Mouse (Mus musculus): ENCODE data around the gene Phlda2. TPM values are rescaled to one million over a fixed set of nuclear protein-coding genes. Genes with fewer than 3 reads are reported as not detected.

Phlda2 gene
- total RNA-seq, 2 experiments from 2014 or later, result 0.82 TPM; not detected in 1

DNA sequence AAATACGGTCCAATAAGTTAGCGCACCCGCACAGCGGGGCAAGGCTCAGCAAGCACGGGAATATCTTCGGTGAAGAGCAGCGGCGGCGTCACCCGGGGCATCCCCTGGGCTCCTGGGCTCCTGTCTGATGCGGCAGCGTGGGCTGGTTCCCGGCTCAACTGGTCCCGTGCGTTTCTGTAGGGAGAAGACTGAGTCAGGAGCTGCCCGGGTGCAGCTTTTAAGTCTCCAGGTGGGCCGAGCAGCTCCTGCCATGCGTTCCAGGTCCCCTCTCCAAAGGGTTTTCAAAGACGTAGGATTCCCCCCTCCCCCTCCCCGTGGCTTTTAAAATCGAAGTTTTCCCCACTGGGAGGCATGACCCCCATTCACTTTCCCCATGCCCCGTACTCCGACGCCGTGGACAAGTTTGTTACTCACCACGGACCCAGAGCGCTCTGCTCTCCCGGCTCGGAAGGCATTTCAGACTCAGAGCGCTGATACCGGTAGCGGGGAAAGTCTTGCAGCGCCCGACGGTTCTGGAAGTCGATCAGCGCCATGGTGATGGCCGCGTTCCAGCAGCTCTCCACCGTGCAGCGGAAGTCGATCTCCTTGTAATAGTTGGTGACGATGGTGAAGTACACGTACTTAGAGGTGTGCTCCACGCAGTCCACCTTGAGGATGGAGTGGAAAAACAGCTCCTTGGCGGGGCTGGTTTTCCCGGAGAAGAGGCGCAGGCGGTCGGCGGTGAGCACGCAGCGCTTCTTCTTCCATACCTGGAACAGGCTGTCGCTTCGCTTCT lies 1.1 kb downstream of the Phlda2 start:
- DNase-seq, result peak; percentile 68

DNA sequence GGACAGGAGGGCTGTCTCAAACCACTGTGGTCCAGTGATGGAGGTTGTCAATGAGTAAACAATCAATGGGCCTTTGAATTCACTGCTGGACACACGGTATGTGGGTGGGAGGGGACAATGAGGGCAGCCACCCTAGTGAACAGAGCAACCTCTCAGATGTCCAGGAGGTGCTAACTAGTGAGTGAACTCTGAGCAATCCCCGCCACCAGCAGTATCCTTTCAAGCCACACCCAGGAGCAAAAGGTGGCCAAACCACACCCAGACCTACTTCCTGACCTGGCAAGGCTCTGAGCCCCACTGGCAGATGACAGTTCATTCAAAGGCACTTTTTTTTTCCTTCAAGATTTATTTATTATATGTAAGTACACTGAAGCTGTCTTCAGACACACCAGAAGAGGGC lies 2.0 kb downstream of the Phlda2 start:
- DNase-seq, result no peak

DNA sequence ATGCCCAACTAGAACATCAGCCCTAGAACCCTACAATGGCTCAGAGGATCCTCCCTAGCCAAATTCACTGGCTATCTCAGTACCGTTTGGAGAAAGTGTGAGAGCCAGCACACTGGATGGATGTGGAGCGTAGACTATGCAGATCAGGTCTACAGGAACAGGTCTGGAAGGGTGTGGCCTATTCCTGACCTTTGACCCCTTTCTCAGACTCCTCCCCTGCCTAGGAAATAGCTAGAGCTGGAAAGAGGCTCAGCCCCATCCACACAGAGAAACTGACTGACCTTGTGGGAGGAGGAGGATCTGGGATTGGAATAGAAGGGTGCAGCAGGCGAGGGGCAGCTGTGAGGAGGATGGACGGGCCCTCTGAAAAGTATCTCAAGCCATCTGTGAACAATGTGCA lies 4.4 kb downstream of the Phlda2 start:
- no peak for DNase-seq

DNA sequence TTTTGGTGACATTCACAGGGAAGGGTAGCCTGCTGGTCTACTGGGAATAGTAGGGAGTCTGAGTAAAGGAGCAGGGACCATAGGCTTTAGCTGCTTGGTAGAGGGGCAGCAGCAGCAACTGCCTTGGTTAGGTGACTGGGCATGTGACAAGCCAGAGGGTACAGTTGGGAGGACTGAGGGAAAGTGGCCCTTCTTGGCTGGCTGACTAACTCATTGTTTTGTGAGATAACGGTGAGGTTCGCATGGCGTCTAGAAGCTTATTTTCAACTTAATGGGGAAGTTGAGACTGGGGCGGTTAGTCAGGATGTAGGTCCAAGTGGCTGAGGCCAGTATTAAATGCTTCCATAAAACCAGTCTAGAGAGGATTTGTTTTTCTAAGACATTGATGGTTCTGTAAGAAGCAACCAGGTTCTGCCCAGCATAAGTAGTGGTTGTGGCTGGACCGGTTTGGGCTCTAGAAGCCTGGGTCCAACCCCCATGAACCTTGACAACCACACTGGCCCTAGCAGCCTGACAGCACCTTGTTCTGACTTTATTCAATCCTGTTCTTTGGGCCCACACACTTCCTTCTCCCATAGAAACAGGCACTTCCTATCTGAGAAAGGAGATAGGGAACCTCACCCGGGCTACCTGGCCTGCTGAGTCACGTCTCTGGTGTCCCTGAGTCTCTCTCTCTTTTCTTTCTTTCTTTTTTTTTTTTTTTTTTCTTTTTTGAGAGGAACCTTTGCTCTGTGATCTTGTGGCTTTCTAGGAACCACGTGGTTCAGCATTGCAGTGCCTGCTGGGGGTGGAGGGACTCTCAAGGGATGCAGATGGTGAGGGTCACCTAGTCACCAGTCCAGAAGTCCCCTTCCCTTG lies 7.6 kb downstream of the Phlda2 start:
- DNase-seq, result no peak

DNA sequence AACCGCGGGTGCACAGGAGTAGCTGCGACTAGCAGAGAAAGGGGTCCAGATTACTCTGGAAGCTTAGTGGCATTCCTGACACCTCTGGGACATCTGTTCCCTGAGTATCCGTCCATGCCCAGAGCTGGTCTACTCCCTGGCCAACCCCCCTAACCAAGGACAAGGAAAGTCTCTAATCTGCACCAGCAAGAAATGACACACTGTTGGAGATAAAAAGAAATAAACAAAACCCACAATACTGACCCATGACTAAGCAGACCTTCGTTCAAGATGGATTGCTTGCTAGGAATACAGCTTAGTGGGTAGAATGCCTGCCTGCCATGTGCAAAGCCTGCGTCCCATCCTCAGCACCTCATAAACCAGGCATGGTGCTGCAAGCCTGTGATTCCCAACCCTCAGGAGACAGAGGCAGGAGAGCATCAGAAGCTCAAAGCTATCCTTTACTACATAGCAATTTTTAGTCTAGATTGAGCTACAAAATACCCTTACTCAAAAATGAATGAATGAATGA lies 9.3 kb downstream of the Phlda2 start:
- DNase-seq, result no peak

DNA sequence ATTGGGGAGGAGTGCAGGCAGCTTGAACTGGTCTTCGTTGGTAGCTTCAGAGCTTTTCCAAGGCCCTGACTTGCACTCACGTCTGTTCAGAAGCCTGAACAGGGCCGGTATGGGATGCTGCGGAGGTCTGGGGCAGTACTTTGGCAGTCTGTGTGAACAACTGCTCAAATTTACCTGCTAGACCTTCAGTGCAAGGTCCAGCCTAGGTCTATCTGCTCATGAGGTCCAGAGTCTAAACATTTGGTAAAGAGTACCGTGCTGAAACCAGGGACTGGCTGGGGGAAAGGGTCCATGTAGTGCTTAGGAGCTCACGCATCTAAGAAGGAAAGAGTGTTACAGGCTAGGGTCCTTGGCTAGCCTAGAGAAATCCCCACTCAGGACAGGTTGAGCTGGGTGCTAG lies 13.2 kb downstream of the Phlda2 start:
- DNase-seq, result no peak

DNA sequence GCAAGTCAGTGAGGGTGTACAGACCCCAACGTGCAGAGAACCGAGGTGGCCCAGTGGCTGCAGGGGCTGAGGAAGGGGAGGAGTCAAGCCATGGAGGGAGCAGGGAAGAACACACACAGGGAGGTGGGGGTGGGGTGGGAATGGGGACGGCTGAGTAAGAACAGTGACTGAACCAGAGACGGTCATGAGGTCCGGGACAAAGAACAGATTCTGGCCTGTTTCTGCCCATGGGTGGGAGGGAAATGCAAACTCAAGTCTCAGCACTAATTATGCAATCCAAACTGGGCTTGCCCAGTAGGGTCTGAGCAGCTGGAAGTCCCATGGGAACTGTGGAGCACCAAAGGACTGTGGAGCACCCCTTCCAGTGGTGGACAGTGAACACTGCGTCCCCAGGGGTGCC lies 20.4 kb downstream of the Phlda2 start:
- no peak for DNase-seq

DNA sequence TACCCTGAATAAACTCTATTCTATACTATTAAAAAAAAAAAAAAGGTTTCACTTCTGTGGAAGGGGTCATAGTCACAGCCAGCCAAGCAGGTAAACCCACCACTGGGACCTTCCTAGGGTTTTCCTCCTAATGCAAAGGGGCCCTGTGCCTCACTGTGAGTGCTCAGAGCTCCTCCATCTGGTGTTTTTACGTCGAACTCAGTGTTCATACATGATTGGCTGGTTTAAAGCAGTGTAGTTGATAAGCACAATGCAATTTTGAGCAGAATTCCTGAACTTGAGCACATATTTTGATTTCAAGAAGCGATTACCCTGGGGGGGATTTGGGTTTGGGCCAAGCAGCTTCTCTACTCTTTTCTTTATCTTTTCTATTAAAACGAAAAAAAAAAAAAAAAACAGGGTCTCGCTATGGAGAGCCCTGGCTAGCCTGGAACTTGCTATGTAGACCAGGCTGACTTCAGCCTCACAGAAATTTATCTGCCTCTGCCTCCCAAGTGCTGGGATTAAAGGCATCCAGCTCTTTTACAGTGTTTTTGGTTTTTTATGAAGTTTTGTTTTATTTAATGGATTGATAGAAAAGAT lies 21.1 kb downstream of the Phlda2 start:
- DNase-seq, result no peak

DNA sequence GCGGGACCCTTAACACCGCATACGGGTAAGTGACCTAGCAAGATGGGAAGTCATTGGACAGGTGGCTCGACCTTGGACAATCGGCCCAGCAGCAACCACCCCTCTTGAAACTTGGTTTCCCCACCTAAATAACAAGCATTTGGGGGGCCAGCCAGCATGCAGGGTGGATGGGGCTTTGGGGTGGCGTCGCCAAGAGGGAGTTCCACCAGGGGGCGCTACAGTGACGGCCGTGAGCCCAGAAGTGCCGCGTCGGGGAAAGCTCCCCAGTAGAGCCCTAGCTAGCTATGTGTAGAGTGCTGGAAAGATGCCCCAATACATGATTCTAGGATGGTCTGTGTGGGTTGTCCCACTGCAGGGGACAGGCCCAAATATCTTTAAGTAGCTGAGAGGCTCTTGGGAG lies 22.5 kb downstream of the Phlda2 start:
- peak; percentile 87 for DNase-seq

DNA sequence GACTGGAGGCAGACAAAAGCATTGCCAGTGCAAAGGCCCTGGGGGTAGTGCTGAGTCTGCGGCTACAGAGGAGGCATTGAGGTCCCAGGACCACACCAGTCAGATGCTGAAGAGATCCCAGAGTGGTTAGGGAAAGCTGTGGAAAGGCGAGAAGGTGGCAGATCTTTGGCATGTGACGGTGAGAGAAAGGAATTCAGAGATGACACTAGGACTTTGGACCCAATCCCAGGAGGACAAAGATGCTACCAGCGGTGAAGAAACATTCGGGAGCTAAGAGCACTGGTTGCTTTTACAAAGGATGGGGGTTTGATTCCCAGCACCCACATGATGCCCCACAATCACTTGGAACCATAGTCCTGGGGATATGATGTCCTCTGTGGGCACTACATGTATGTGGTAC lies 25.1 kb downstream of the Phlda2 start:
- DNase-seq, result no peak

DNA sequence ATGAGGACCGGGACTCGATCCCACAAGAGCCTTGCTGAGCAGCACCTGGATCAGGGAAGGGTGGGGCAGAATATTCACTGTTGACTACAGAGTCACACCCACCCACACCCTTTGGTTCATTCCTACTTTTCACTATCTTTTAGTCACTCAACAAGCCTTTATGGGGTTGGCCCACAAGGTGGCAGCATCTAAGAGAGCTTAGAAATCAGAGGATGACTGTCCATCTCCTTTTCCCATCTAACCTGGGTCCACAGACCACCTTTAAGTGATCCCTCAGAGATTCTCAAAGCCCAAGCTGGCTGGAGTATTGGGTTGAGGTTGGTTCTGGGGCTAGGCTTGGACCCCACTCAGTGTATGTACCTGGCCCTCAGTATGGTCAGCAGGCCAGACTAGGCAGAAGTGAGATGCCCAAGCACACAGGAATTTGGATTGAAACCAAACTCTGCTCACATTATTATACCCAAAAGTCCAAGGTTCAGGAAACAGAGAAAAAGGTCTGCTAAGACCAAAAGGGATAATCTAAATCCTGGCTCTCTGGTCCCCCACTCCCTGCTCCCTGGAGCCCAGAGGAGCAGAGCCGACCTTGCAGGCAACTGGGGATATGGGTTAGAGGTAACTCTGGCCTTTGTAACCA lies 26.1 kb downstream of the Phlda2 start:
- DNase-seq, result no peak

DNA sequence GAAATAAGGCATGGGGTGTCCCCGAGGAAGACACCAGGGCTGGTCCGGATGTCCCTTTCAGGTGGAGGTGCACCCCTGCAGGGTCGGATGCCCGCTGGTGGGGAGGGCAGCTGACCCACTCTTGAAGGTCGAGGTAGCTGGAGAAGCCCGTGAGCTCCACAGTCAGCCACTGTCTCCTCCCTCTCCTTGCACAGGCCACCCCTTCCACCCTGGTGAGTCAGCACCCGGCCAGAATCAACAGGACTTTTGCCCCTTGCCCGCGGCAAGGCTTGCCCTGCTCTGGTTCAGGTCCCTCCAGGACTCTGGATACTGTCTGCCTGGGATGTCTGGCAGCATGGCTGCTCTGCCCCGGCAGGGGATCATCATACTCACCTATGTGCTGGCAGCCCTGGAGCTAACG lies 27.1 kb downstream of the Phlda2 start:
- peak; percentile 53 for DNase-seq

DNA sequence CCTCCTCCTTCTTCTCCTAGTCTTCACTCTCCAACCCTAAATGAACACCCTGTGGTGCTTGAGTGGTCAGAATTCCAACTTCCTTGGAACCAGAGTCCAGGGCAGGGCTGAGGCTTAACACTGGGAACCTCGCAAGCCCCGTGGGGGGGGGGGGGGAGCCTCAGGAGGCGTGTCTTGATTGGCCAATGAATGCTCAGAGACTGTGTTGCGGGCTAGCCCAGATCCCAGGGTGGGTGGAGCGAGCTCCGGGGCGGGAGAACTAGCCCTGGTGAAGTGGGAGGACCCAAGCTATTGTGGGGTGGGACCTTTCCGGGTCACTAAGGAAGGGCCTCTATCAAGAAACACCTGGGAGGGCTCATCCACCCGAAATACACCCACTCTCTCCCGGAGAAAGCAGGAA lies 28.1 kb downstream of the Phlda2 start:
- no peak for DNase-seq

DNA sequence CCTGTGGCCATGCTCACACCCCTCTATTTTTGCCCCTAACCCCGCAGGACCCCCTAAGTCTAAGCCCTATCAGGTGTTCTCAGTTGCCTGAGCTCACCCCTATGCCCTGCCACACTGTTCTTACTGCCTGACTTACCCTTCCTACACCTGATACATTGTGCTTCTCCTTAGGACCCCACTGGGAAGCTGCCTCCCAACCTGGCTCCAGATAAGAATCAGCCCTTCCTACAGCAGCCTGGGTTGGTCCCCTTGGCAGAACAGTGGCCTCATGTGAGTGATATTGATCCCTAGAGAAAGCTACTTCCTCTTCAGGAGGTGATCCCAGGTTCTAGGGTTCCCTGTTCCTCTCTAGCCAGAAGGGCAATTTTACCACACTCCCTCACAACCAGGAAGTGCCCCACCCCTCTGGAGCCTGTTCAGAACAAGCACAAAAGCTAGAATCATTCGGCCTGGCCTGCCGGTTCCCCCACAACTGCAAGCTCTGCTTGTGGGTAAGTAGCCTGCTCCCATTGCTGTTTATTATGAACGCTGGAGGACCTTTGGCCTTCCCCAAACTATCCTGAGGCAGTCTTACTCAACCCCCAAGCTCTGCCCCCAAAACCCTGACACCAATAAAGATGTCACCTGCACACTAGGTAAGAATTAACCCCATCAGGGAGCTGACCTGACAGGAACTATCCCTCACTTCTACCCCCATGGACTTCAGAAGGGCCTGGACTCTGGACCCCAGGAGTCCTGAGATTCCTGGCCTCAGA lies 29.4 kb downstream of the Phlda2 start, which contains the start of gene Slc22a18:
Gene Slc22a18, plus strand, starts transcription at position 390 of the 755 bp plus-strand sequence.
- DNase-seq, result peak; percentile 37

DNA sequence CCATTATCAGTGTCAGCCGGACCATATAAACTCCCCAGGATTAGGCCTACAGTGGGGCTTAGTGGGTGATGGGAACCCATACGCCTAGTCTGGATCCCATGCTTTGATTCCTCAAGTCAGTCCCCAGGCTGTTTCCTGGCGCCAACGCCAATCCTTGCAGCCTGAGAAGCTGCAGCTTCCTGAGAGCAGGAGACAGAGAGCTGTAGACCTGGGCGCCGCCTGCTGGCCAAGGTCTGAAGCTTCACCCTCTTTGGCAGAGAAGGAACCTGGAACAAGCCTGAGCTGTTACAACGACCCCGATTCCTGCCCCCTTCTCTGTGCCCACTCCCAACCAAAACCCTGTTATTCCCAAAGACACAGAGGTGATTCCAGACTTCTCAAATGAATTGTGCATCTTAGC lies 33.0 kb downstream of the Phlda2 start:
- DNase-seq, result peak; percentile 87

DNA sequence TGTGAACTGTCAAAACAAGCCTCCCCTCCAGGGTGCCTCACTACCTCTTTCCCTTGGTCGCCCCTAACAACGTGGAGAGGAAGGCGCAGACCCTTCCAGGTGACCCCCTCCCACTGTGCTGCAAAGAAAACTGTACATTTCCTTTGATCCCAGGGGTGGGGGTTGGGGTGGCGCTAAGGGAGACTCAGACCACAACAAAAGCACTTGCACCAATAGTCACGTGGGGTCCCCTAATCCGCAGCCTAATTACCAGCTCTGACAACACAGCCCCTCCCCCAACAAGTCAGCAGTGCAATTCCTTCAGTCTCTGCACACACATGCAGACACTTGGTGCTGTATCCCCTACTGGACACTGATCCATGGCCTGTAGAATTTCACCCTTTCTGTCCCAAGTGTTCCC lies 35.2 kb downstream of the Phlda2 start:
- DNase-seq, result no peak

DNA sequence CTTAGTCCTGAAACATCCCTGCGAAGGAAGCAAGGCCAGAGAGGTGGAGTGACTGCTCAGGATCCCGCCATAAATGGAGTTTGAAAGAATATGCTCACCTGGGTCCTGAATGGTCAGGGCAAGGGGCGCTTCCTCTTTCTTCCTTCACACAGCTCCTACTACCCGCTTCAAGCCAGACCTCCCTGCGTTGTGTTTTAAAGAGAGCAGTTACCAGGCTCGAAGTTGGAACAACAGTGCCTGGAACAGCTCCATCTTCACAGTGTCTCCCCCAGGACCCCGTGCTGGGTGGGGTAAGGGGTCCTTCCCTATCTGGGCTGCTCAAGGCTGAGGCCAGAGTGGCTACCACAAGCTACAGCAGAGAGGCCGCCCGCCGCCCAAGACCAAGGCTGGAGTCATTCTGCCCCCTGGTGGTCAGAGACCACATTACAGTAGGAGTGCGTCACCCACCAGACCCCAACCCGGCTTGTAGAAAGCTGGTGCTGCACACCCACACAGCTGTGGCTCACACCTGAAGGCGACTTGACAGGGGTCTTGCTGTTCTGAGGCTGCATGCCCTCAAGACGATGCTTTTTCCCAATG lies 36.8 kb downstream of the Phlda2 start:
- DNase-seq, result peak; percentile 90

DNA sequence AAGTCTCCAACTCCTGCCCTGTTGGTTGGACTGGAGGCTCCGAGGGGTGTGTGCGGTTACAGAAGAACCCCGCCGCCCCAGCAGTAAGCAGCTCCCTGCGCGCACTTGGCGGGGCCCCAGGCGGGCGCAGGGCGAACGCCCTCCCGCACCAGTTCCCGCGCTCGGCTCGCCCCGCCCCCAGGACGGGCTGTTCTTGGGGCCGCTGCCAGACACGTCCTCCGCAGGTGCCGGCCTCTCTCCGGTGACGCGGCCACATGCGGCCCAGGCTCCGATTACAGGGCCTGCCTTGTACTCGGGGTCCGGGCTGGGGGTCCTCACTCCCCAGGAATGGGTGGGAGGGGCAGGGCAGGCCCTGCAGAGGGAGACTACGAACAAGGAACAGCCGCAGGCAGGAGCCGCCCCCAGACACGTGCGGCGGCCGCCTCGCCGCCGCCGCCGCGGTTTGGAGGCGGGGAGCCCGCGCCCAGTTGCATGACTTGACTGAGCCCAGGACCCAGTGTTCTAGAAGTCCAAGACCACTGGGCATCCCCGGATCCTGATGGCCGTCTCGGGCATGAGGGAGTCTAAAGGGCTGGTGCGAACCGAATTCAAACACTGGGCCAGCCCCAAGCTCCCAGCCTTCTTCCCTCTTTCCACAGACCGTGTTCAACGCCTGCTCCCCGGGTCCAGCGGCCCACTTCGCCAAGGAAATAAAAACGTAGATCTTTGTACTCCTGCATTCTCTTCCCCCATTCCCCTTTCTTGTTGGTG lies 38.0 kb downstream of the Phlda2 start:
- peak; percentile 82 for DNase-seq

DNA sequence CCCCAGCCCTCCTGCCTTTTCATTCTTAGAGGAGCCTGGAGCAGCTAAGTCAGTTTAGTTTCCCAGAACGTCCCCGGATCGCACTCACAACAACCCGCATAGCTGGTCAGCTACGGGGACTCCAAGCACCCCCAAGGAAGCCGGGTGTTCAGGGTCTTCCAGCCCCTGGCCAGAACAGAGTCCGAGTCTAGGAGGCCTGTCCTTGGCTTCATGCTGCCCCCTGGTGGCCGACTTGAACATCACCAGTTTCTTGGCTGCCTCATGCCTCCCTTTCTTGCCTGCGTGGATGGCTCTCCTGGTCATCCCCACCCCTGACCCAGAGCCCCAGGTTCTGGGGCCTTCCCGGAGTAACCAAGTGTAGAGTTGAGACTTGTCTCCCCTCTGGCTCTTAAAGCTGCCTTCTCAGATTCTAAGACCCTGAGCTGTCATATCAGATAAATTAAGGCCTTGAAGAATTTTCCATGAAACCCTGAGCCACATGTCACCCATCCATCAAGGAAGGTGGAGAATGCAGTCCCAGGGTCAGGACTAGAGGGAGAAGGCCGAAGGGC lies 39.0 kb downstream of the Phlda2 start:
- DNase-seq, result peak; percentile 89

DNA sequence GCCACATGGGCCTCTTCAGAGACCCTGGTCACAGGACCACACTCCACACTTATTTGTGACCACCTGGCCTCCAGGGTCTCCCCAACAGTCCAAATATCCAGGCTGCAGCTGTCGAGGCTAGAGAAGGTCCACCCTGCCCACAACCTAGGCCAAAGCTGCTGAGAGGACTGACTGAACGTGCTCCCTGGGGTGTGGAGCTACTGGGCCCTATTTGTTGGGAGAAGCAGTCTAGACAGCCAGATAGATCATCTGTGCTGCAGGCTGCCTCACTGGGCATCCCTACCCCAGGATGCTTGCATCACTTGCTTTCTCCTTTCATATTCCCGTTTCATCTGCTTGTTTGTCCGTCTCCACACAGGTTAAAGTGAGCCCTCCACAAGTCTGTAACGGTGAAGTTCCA lies 40.4 kb downstream of the Phlda2 start:
- DNase-seq, result no peak

Data from adrenal gland, postnatal 10 days (tissue).